Mouse (Mus musculus): ENCODE results near the gene Lck. TPM values are rescaled to one million over a fixed set of nuclear protein-coding genes. Genes with fewer than 3 reads are reported as not detected.

Gene Lck
- total RNA-seq (2014; rRNA removed) (0.92 and 1.1 TPM in 2 replicates), polyA plus RNA-seq (2012; rRNA removed) (1.7 and 1.9 TPM in 2 replicates)

DNA sequence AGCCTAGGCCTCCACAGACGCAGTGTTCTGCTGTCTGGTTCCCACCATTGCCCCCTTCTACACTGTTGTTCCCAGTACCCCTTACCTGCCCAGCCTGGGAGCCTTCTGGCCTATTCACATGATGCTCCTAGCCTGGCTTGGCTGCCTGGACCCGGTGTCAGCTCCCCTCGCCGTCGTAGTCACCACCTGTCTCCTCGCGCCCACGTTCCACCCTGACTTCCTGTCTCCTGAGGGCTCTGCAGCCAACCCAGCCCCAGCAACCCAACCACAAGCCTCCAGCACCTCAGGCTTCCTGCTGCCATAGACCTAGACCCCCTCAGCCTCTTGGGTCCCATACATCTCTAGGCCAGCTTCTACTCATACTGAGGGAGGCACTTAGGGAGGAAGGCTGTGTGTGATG lies at the start of gene Lck:
Lck (minus strand) TSS at position 212 of the 400 bp plus-strand sequence.
- TF ChIP-seq POLR2A (IDR thresholded peaks at IDR 0.05; ENCODE audit: extremely low read depth, insufficient read depth, low read length) (no peak), CTCF (IDR thresholded peaks at IDR 0.05; ENCODE audit: low read depth, low read length) (no peak)
- H3K27ac ChIP-seq (replicated peaks; ENCODE audit: insufficient read depth, low read depth, low read length): peak within 1 kb of the TSS; percentile 85

DNA sequence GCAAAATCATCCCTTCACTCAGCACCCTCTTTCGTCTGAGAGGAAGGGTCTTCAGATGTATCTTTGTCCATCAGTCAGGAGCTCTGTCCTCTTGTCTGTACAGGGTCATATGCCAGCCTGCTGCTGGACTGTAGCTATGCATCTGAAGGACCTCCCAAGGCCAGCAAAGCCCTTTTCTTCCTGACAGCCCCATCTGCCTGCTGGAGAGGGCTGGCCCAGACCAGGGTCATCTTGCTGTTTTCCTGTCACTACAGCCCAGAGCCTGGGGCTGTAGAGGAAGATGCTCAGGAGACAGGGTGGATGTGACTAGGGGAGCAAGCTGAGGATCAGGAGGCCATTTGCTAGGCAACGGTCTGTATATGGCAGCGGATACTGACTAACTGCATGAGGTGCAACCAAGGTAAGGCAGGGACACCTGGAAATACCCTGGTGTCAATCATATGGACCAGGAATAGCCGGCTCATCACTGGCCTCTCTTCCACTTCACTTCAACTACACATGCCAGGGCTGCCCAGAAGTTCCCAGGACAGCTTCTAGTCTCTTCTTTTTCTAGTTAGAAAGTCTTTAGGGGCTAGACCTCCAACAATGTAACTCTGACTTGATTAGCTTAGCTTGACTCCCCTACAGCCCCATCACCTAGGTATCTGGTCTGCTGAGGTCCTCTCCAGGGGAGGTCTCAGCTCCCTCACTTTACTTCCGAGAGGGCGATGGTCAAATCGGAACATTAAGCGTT lies 49.5 kb upstream of the Lck start:
- Histone ChIP-seq H3K27ac (replicated peaks; ENCODE audit: insufficient read depth, low read depth, low read length) (no peak overlapping the region; the same call in 1 of the 2 replicates), H3K9ac (ENCODE audit: low read depth, low read length) (peak overlapping the region; percentile 79), H3K4me3 (ENCODE audit: insufficient read depth, low read depth, low read length) (peak overlapping the region; percentile 67), H3K79me2 (ENCODE audit: control insufficient read depth, insufficient read depth, low read length) (0 out of 2 replicates have a peak, but pooled peaks cover 4% of the 10 kb centered on the region), H3K4me1 (ENCODE audit: control insufficient read depth, insufficient read depth, low read length) (peaks cover 16% of the 10 kb centered on the region), H3K36me3 (ENCODE audit: control insufficient read depth, insufficient read depth, low read length) (no peaks in the 10 kb centered on the region), H3K27me3 (ENCODE audit: control insufficient read depth, insufficient read depth, low read length) (no peaks in the 10 kb centered on the region)
- TF ChIP-seq CTCF (IDR thresholded peaks at IDR 0.05; ENCODE audit: low read depth, low read length) (no peak), POLR2A (IDR thresholded peaks at IDR 0.05; ENCODE audit: extremely low read depth, insufficient read depth, low read length) (no peak)
- 27% methylated on average over 8 of the region's 8 CpGs for WGBS
- DNase-seq (ENCODE audit: extremely low read depth, low read depth, low spot score): no peak

More for the DNA sequence above, at the start of gene Lck:
- H3K4me3 ChIP-seq (ENCODE audit: insufficient read depth, low read depth, low read length): no peak within 1 kb of the TSS
- 83% methylated on average over 8 of the region's 8 CpGs for WGBS
- H3K27me3 ChIP-seq (ENCODE audit: control insufficient read depth, insufficient read depth, low read length): no peaks in the 10 kb centered on the region
- no peaks in the 10 kb centered on the region for H3K36me3 ChIP-seq (ENCODE audit: control insufficient read depth, insufficient read depth, low read length)
- 0 out of 2 replicates have a peak, but pooled peaks cover 3% of the 10 kb centered on the region for H3K4me1 ChIP-seq (ENCODE audit: control insufficient read depth, insufficient read depth, low read length)
- DNase-seq (ENCODE audit: extremely low read depth, low read depth, low spot score): no peak
- H3K79me2 ChIP-seq (ENCODE audit: control insufficient read depth, insufficient read depth, low read length): no peaks in the 10 kb centered on the region
- H3K9ac ChIP-seq (ENCODE audit: low read depth, low read length): peak within 1 kb of the TSS; percentile 30; the same call in 1 of the 2 replicates

DNA sequence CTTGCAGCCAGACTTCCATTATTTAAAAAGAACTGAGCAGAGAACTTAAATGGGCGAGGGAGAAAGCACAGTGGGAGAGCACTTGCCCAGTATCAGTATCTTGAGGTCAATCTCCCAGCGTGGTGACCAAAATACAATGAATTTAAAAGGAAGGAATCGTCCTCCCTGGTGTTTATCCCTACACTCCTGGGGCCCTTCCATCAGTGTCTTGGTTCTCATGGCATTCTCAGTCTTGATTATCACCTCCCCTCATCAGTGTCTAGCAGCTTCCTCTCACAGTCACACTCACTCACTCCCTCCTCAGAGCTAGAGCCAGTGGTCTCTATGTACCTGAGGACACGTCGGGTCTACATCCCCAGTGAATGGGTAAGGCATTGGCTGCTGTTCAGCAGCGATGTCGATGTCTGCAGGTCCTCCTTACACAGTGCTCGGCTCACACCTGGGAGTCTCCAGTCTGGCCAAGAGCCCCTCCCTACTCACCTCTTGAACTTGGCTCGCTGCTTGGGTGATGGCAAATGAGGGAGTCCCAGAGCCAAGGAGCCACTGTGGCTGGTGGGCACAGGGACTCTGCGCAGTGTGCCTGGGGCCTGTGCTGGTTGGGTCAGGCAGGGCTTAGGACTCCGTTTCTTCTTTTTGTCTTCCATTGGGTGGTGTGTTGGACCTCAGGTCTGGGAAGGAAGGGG lies 48.8 kb upstream of the Lck start:
- DNase-seq (ENCODE audit: extremely low read depth, low read depth, low spot score): no peak
- 88% methylated on average over 11 of the region's 11 CpGs for WGBS
- Histone ChIP-seq H3K27me3 (ENCODE audit: control insufficient read depth, insufficient read depth, low read length) (no peaks in the 10 kb centered on the region), H3K4me1 (ENCODE audit: control insufficient read depth, insufficient read depth, low read length) (peaks cover 16% of the 10 kb centered on the region), H3K4me3 (ENCODE audit: insufficient read depth, low read depth, low read length) (no peak overlapping the region), H3K79me2 (ENCODE audit: control insufficient read depth, insufficient read depth, low read length) (0 out of 2 replicates have a peak, but pooled peaks cover 4% of the 10 kb centered on the region), H3K36me3 (ENCODE audit: control insufficient read depth, insufficient read depth, low read length) (no peaks in the 10 kb centered on the region), H3K27ac (replicated peaks; ENCODE audit: insufficient read depth, low read depth, low read length) (no peak overlapping the region), H3K9ac (ENCODE audit: low read depth, low read length) (no peak overlapping the region)
- TF ChIP-seq POLR2A (IDR thresholded peaks at IDR 0.05; ENCODE audit: extremely low read depth, insufficient read depth, low read length) (no peak), CTCF (IDR thresholded peaks at IDR 0.05; ENCODE audit: low read depth, low read length) (no peak)

DNA sequence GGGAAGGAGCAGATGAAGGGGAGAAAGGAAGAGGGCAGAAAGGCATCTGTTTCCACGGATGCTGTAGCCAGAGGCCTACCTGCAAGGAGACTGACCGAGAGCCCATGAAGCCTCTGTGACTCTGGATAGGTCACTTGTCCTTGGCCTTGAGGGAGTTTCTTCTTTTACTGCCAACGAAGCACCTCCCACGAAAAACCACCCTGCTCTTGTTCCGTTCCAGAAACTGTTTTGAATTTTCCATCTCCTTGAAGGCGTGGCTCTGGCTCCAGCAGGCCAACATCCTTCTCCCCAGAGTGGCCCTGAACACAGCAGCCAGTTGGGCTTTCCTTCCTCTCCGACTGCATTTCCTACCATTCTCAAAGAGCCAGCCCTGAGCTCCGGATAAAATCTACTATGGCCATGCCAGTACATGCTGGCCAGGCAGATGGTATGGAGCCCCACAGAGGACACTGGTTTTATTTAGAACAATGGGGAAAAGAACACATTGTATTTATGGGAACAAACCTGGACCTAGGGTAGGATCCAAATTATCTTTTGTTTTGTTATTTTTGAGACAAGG lies 47.9 kb upstream of the Lck start:
- H3K4me3 ChIP-seq (ENCODE audit: insufficient read depth, low read depth, low read length): peak overlapping the region; percentile 29; the same call in 1 of the 2 replicates
- H3K27me3 ChIP-seq (ENCODE audit: control insufficient read depth, insufficient read depth, low read length): no peaks in the 10 kb centered on the region
- no peaks in the 10 kb centered on the region for H3K36me3 ChIP-seq (ENCODE audit: control insufficient read depth, insufficient read depth, low read length)
- DNase-seq (ENCODE audit: extremely low read depth, low read depth, low spot score): peak; percentile 13
- 0 out of 2 replicates have a peak, but pooled peaks cover 4% of the 10 kb centered on the region for H3K79me2 ChIP-seq (ENCODE audit: control insufficient read depth, insufficient read depth, low read length)
- peaks cover 16% of the 10 kb centered on the region for H3K4me1 ChIP-seq (ENCODE audit: control insufficient read depth, insufficient read depth, low read length)
- H3K27ac ChIP-seq (replicated peaks; ENCODE audit: insufficient read depth, low read depth, low read length): peak overlapping the region; percentile 50; the same call in 1 of the 2 replicates
- TF ChIP-seq POLR2A (IDR thresholded peaks at IDR 0.05; ENCODE audit: extremely low read depth, insufficient read depth, low read length): no peak
- TF ChIP-seq CTCF (IDR thresholded peaks at IDR 0.05; ENCODE audit: low read depth, low read length): no peak
- no peak overlapping the region for H3K9ac ChIP-seq (ENCODE audit: low read depth, low read length)
- WGBS: 73% methylated on average over 8 of the region's 8 CpGs

DNA sequence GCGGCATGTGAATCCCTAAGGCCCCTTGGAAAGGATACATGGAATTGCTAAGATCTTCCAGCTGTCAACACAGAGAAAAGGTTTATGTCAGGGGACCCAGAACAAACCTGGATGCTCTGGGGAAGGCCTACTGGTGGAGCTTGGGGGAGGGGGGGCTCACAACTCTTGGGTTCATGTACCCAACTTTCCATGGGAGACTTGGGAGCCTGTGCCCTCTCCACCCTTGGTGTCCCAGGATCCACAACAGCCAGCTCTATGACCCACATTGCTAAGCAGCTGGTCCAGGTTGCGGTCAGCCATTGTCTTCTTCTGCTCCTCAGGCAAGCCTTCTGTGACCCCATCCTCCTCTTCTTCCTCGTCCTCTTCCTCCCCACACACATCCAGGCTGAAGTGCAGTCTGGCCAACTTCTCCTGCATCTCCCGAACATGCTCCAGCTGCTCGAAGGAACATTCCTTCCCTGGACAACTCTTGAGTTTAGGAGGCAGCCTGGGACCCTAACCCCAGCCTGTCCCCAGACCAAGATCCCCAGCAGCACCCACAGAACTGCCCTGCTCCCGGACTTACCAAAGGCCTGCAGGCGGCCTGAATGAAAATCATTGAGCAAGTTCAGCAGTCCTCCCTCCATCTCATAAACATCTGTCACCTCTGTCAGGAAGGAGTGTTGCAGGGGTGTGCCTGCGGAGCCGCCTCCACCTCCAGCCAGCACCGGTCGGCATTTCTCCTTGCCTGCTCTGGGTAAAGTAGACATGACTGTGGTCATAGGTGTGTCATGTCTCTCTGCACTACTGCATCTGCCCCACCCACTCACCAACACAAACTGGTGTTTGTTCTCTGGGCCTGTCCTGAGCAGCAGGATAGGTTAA lies 47.2 kb upstream of the Lck start:
- DNase-seq (ENCODE audit: extremely low read depth, low read depth, low spot score): no peak
- Histone ChIP-seq H3K9ac (ENCODE audit: low read depth, low read length) (no peak overlapping the region; the same call in 1 of the 2 replicates), H3K27ac (replicated peaks; ENCODE audit: insufficient read depth, low read depth, low read length) (peak overlapping the region; percentile 50; the same call in 1 of the 2 replicates), H3K79me2 (ENCODE audit: control insufficient read depth, insufficient read depth, low read length) (0 out of 2 replicates have a peak, but pooled peaks cover 4% of the 10 kb centered on the region), H3K27me3 (ENCODE audit: control insufficient read depth, insufficient read depth, low read length) (no peaks in the 10 kb centered on the region), H3K36me3 (ENCODE audit: control insufficient read depth, insufficient read depth, low read length) (no peaks in the 10 kb centered on the region), H3K4me1 (ENCODE audit: control insufficient read depth, insufficient read depth, low read length) (peaks cover 16% of the 10 kb centered on the region), H3K4me3 (ENCODE audit: insufficient read depth, low read depth, low read length) (peak overlapping the region; percentile 29; the same call in 1 of the 2 replicates)
- WGBS: 85% methylated on average over 11 of the region's 11 CpGs
- TF ChIP-seq CTCF (IDR thresholded peaks at IDR 0.05; ENCODE audit: low read depth, low read length) (no peak), POLR2A (IDR thresholded peaks at IDR 0.05; ENCODE audit: extremely low read depth, insufficient read depth, low read length) (no peak)
